Mouse (Mus musculus) activated CD4-positive, CD25-positive, alpha-beta regulatory T cell (primary cell): ENCODE measurements around the gene Mrpl41. TPM values are rescaled to one million over a fixed set of nuclear protein-coding genes. Genes with fewer than 3 reads are reported as not detected.

Experiments used
- polyA plus RNA-seq, 2 experiments: library from polyadenylated mRNA; unstranded; fragments of 100-300 nt; shearing (Covaris generic); gene quantifications; one replicate each; pipeline ENCODE4 v1.2.1; 2017

Mrpl41 gene
- 100 to 1,000 TPM in 1 of 2 experiments, 10 to 100 TPM in 1; 80.0 to 119 TPM for polyA plus RNA-seq

DNA sequence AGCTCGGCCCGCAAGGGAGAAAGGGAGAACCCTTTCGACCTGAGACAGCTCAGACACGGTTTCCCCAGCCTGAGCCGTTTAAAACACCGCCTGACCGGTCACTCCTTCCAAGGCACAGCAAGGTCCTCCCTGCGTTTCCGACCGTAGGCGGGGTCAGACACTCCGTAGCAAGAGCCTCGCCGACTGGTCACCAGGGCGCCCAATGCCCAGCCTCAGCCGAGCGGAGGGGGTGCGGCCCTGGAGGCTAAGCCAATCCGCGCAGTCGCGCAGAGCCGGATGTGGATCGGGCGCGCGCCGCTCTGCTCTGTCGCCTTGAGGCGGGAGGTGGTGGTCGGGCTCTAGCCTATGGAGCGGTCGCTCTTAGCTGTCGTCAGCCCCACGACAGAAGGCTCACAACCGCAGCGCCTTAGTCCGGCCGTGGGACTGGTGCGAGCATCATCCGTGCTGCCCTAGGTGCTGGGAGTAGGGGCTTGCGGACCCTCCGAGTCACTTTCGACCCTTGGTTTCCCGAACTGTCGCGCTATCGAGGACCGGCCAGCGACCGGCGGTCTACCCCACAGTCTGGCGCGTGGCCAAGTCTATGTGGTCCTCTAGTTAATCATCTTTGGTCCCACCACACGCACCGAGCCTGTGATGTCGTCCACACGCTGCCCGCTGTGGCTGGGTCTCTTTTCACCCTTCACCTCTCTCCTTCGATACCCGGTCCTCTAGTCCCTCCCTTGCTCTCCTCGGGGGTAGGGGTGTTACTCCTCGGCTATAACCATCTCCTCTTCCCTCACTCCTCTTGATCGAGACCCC is at the start of gene Mrpl41:
Gene Mrpl41 (minus strand): TSS at position 193 of the 798 bp plus-strand sequence.

DNA sequence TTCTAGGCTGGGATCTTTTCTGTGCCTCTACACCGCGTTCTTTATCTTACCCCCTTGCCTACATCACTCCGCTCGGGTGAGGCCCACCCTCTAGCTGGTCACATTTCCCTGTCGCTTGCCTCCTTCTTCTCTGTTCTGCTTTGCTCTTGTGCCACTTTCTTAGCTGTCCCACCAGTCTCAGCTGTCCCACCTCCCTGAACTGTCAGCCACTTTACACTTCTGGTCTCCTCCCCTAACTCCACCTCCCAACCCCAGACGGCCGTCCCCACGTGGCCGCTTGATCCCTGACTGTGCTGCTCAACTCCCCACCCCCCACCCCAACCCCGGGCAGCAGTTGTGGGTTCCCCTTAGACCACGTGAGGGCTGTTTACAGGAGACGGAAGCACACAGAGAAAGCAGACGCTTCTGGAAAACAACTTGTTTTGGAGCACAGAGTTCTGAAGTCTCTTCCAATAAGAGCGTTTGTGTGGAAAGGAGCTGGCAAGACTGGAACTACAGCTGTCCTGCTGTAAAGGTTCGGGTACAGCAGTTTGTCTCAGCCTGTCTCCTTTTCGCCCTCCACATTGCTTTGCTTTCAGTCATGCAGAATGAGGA is 903 bp upstream of the Mrpl41 start, which contains the start of gene Pnpla7:
Gene Pnpla7 (plus strand): TSS at position 330 of the 594 bp plus-strand sequence.

DNA sequence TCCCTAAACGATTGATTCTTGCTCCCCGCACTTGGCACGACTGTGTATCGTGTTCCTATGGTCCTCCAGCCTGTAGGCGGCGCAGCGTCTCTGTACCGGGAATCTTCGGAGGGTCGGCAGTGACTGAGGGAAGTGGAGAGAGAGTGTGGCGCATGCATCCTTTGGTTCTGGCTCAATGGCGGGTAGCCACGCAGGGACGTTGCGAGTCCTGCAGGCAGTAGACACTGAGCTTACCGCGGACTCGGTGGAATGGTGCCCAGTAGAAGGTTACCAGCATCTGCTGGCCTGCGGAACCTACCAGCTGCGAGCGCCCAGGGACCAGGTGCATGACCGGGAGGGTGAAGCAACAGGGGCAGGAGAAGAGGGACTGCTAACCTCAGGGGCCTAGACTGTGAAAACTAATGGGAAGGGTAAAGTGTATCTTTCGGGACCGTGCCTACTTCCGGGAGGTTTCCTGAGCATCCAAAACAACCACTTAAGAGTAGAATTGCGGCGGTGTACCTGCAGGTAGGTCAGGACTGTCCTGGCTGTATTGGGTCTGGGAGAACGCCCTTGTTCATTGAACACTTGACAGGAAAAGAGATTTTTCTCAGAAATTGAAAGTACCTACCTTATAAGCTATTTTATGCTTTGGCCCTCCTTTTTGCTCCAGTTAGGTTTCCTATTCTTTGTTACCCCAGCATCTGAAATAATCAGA is 12.4 kb downstream of the Mrpl41 start, which contains the start of gene Dph7:
Gene Dph7 (plus strand): TSS at position 97 of the 697 bp plus-strand sequence.

DNA sequence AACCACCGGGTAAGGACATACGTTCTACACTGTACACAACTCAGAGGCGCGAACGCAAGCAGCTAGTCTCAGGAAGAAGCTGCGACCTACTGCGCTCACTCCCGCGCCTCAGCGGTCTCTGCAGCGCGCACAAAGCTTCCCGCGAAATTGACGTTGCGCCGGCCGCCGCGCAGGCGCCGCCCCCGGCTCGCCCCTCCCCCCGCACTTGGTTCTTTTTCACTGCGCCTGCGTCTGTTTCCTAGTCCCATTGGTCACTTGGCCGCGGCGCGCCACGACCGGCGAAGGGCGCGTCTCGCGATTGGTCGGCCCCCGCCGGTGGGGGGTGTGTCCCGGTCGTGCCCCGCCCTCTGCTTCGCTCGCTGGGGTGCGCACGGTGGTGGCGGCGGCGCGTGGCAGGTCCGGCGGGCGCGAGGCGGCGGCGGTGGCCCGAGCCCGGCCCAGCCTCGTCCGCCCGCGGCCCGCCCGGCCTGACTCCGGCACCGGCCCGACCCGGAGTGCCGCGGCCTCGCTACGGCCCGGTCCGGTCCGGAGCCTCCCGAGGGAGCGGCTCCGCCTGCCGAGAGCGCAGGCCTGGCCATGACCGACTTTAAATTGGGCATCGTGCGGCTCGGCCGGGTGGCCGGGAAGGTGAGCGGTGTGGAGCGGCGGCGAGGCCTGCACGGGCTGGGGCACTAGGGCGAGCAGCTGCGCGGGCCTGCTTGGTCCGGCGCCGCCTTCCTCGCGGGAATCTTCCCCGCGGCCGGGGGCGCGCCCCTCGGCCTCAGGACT is 25.3 kb downstream of the Mrpl41 start, which contains the start of gene Zmynd19:
Gene Zmynd19 (plus strand): TSS at position 372 of the 768 bp plus-strand sequence.

DNA sequence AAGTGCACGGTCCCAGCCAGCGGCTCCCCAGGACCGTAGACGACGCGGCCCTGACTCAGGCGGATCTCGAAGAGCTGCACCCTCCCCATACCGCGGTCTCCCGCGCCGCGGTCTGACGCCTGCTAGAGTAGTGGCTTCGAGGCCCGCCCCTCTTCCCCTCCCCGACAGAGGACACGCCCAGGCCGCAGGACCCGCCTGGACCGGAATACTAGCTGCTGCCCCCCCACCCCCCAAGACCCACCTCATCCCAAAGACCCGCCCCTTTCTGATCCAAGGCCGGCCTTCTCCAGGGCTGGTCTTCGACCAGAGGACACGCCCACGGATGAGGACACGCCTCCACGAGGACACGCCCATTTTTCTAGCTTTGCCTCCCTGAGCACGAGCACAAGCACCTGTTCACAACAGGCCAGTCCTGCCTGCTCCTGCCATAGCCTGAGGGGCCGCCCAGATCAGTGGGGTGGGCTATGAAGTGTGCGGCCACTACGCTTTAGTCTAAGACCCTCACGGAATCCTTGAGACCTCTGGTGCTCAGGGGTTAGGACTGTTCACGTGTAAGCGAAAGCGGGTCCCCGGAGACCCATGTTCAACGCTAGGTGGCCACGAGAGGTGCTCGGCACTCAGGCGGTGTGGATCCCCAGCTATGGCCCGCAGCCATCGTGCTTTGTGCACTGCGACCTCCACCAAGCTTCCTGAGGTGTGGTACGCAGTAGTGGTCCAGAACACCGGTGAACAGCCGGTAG is 39.7 kb downstream of the Mrpl41 start, which contains the start of gene Arrdc1:
Gene Arrdc1 (minus strand): TSS at position 196 of the 740 bp plus-strand sequence.

Other genes starting within 250 kb of the Mrpl41 start
- under 1 TPM; 0.11 to 0.14 TPM for gene Cacna1b, start 211.9 kb downstream of the Mrpl41 start, polyA plus RNA-seq
- 10 to 100 TPM; 41.9 to 42.5 TPM for gene Ehmt1, start 55.5 kb downstream of the Mrpl41 start, polyA plus RNA-seq
- 100 to 1,000 TPM; 190 to 251 TPM for gene Arrdc1, start 39.8 kb downstream of the Mrpl41 start, polyA plus RNA-seq
- 10 to 100 TPM; 19.8 to 33.2 TPM for gene Zmynd19, start 25.3 kb downstream of the Mrpl41 start, polyA plus RNA-seq
- gene Dph7, start 12.7 kb downstream of the Mrpl41 start, polyA plus RNA-seq = 10 to 100 TPM; 23.9 to 30.5 TPM
- 10 to 100 TPM; 59.0 to 76.4 TPM for gene Pnpla7, start 935 bp upstream of the Mrpl41 start, polyA plus RNA-seq
- gene Nsmf, start 79.3 kb upstream of the Mrpl41 start, polyA plus RNA-seq = 10 to 100 TPM; 31.8 to 38.7 TPM
- gene Entpd8, start 105.2 kb upstream of the Mrpl41 start, polyA plus RNA-seq = not detected
- gene Noxa1, start 120.1 kb upstream of the Mrpl41 start, polyA plus RNA-seq = 1 to 10 TPM; 1.3 to 1.4 TPM
- gene Nrarp, start 205.7 kb upstream of the Mrpl41 start, polyA plus RNA-seq = 1 to 10 TPM; 3.6 to 4.7 TPM
- gene Tor4a, start 221.8 kb upstream of the Mrpl41 start, polyA plus RNA-seq = 100 to 1,000 TPM in 1 of 2 experiments, 10 to 100 TPM in 1; 82.2 to 121 TPM
- gene Nelfb, start 236.4 kb upstream of the Mrpl41 start, polyA plus RNA-seq = 100 to 1,000 TPM; 104 to 121 TPM
- not detected for gene Stpg3, start 239.5 kb upstream of the Mrpl41 start, polyA plus RNA-seq
- gene Fam166a, start 243.6 kb upstream of the Mrpl41 start, polyA plus RNA-seq = under 1 TPM in 1 of 2 experiments, not detected in 1; 0.44 TPM
- 100 to 1,000 TPM; 153 to 167 TPM for gene Tubb4b, start 249.6 kb upstream of the Mrpl41 start, polyA plus RNA-seq